Mouse (Mus musculus) thymus, adult 2 months (tissue): ENCODE results near the gene Dgcr2. TPM values are rescaled to one million over a fixed set of nuclear protein-coding genes. Genes with fewer than 3 reads are reported as not detected.
A peak's percentile ranks its signal among the peaks of the same experiment; 100 is the strongest.

ENCODE experiments used
- DNase-seq: peaks from one replicate; pipeline ENCODE4 v3.0.0; 2021
- H3K27ac ChIP-seq: fragments of 200-500 bp; 2 replicates; pipeline ENCODE4 v1.5.1; 2012; ENCODE audit warnings: low read length, control low read depth; ENCODE audit not compliant: control insufficient read depth, insufficient read depth
- H3K27me3 ChIP-seq: fragments of 200-500 bp; 2 replicates; pipeline ENCODE4 v1.6.1; 2012; ENCODE audit warnings: mild to moderate bottlenecking, low read length, moderate library complexity, mixed read lengths; ENCODE audit not compliant: control insufficient read depth, insufficient read depth
- H3K36me3 ChIP-seq: fragments of 200-500 bp; 2 replicates; pipeline ENCODE4 v1.6.1; 2012; ENCODE audit warnings: mild to moderate bottlenecking, low read length, moderate library complexity; ENCODE audit not compliant: control insufficient read depth, insufficient read depth
- H3K4me1 ChIP-seq: fragments of 200-500 bp; replicated peaks from 2 replicates; pipeline ENCODE4 v1.6.1; 2012; ENCODE audit warnings: low read length; ENCODE audit not compliant: control insufficient read depth, insufficient read depth
- H3K4me3 ChIP-seq: fragments of 200-500 bp; 2 replicates; pipeline ENCODE4 v1.5.1; 2012; ENCODE audit warnings: mild to moderate bottlenecking, low read length, control low read depth, moderate library complexity; ENCODE audit not compliant: control insufficient read depth, insufficient read depth
- CTCF ChIP-seq: fragments of 200-500 bp; IDR thresholded peaks from 2 replicates; pipeline ENCODE4 v1.5.1; 2012; ENCODE audit warnings: mild to moderate bottlenecking, control low read depth, low read length, moderate library complexity, borderline replicate concordance; ENCODE audit not compliant: control insufficient read depth, poor library complexity, insufficient read depth; ENCODE audit errors: extremely low read depth
- POLR2A ChIP-seq: fragments of 200-500 bp; IDR thresholded peaks from 2 replicates; pipeline ENCODE4 v1.6.1; 2012; ENCODE audit warnings: mild to moderate bottlenecking, low read length, control low read depth, moderate library complexity; ENCODE audit not compliant: control insufficient read depth, poor library complexity, insufficient read depth; ENCODE audit errors: extremely low read depth
- WGBS: fragments of 180-500 bp; shearing (Covaris S2); methylation state at CpG from one replicate; pipeline ENCODE4 v1.1.7; 2018; 5-methylcytosine and 5-hydroxymethylcytosine counted together
- polyA plus RNA-seq: library from polyadenylated mRNA; depleted of rRNA; stranded (reverse); fragments of >200 nt; gene quantifications from 2 replicates; pipeline ENCODE4 v1.2.3, GENCODE M21; 2012

The Dgcr2 gene
- polyA plus RNA-seq, 1 experiment: 215 TPM

DNA sequence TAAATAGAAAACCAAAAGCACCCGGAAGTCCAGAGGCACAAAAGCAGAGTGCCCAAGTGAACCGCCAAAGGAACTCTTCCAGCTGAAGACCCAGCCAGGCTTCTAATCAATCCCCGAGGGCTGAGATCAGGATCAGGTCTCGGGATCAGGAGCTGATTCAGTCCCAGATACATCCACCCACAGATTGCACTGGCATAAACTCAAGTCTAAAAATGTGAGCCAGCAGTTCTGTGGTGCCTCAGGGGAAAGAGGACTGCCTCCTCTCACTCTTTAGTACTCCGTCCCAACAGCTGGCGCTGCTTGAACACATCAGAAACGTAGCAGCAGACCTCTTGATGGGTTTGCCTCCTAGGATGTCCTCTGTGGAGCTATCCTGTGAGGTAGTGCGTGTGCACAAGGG lies 81.8 kb downstream of the Dgcr2 start:
- no peaks in the 10 kb centered on the region for H3K36me3 ChIP-seq
- H3K4me3 ChIP-seq: no peak overlapping the region
- WGBS: 94% methylated on average over 8 of the region's 8 CpGs
- no peak overlapping the region for H3K27ac ChIP-seq
- TF ChIP-seq POLR2A (no peak), CTCF (no peak)
- no peak for DNase-seq
- H3K27me3 ChIP-seq: no peaks in the 10 kb centered on the region
- H3K4me1 ChIP-seq: peaks cover 11% of the 10 kb centered on the region

DNA sequence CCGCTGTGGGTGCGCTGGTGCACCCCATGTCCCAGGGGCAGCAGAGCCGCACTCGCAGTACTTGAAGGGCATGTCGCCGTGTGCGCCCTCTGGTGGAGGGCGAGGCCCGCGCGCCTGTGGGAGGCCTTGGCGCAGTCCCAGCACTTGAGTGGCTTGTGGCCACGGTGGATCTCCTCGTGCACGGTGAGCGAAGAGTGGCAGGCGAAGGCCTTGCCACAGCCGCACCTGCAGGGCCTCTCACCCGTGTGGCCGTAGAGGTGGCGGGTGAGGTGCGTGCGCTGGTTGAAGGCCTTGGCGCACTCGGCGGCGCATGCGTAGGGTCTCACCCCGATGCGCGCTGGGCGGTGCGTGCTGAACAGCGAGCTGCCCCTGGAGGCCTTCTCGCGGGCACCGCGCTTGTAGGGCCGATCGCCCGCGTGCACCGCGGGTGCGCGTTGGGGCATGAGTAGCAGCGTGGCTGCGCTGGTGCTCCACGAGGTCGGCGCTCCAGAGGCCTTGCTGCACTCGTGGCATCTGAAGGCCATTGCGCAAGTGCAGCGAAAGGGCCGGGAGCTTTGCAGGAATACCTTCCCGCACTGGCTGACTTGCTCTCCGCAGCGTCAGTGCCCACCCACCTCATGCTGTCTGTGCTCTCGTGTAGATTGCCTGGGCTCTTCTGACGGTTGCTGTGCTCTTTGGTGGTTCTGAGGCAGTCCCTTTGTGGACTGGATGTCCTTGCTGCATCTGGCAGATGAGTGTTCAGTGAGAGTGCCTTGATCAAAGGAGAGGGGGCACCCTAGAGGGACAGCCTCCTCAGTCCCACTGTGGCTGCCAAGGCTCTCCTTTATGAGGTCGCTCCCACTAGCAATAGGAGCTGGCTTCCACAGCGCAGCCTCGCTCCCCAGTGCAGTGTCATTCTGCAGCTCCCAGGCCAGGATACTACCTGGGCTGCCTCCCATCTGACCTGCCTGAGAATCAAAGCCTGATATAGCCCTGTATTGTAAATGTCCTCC lies 82.7 kb downstream of the Dgcr2 start:
- no peaks in the 10 kb centered on the region for H3K27me3 ChIP-seq
- DNase-seq: peak; percentile 75
- TF ChIP-seq POLR2A (no peak), CTCF (peak; percentile 99)
- H3K4me1 ChIP-seq: peaks cover 11% of the 10 kb centered on the region
- WGBS: 5% methylated on average over 63 of the region's 63 CpGs
- no peaks in the 10 kb centered on the region for H3K36me3 ChIP-seq
- H3K27ac ChIP-seq: no peak overlapping the region
- peak overlapping the region; percentile 38 for H3K4me3 ChIP-seq

DNA sequence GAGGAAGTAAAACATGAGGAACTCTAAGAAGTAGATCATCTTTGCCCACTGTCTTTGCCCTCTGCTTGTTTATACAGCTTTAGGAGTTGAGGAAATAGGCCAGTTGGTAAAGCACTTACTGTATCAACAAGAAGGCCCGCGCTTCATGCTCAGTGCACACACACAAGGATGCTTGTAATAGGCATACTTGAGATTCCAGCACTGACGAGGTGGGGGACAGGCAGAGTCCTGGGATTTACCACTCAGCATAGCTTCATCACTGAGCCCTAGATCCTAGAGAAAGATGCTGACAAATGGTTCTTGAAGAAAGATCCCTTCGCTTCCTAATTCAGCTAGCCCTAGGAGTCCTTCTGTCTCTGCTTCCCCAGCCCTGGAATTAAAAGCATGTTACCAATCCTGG lies 85.2 kb downstream of the Dgcr2 start:
- no peak for TF ChIP-seq POLR2A
- no peak for TF ChIP-seq CTCF
- DNase-seq: no peak
- Histone ChIP-seq H3K36me3 (no peaks in the 10 kb centered on the region), H3K4me1 (peaks cover 11% of the 10 kb centered on the region), H3K27me3 (no peaks in the 10 kb centered on the region), H3K27ac (no peak overlapping the region), H3K4me3 (no peak overlapping the region)
- 77% methylated on average over 4 of the region's 4 CpGs for WGBS

DNA sequence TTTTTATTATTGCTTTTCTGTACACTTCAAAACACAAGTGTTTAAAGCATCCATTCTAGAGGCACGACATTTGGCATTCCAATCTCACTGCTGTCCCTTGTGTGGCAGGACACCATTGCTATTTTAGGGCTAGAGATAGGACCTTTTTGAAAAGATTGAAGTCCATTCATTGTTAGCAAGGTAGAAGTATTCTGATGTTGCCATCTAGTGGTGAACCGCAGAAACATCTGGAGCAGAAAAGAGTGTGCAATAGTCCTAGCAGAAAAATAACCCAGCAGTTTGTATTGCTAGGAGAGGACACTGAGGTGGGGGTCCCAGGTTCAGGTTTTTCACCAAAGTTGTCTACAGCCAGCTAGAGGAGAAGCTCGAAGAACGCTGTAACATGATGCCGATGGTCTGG lies 86.2 kb downstream of the Dgcr2 start:
- Histone ChIP-seq H3K27me3 (no peaks in the 10 kb centered on the region), H3K36me3 (no peaks in the 10 kb centered on the region), H3K27ac (no peak overlapping the region), H3K4me1 (peaks cover 16% of the 10 kb centered on the region), H3K4me3 (no peak overlapping the region)
- DNase-seq: peak; percentile 26
- TF ChIP-seq CTCF (no peak), POLR2A (no peak)
- 9% methylated on average over 5 of the region's 5 CpGs for WGBS

DNA sequence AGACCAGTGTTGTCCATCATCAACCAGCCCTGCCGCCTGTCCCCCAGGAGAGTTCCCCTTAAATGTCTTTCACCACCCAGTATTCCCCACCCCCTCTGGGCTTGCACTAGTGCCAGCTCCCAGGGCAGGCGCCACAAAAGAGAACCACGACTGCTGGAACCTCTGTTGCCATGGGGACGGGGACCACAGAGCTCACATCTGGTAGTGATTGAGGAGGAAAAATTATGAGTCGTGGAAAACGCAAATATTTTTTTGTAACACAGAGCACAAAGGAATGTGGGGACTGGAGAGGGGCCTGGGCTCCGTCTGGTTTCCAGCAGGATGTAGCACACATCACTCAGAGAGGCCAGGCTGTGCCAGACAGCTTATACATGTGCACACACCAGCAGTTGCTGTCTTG lies 88.7 kb downstream of the Dgcr2 start:
- Histone ChIP-seq H3K36me3 (no peaks in the 10 kb centered on the region), H3K4me1 (peaks cover 16% of the 10 kb centered on the region), H3K27ac (no peak overlapping the region), H3K4me3 (no peak overlapping the region), H3K27me3 (peaks cover 18% of the 10 kb centered on the region; the same call in 1 of the 2 replicates)
- TF ChIP-seq POLR2A (no peak), CTCF (no peak)
- 12% methylated on average over 7 of the region's 7 CpGs for WGBS
- DNase-seq: no peak

DNA sequence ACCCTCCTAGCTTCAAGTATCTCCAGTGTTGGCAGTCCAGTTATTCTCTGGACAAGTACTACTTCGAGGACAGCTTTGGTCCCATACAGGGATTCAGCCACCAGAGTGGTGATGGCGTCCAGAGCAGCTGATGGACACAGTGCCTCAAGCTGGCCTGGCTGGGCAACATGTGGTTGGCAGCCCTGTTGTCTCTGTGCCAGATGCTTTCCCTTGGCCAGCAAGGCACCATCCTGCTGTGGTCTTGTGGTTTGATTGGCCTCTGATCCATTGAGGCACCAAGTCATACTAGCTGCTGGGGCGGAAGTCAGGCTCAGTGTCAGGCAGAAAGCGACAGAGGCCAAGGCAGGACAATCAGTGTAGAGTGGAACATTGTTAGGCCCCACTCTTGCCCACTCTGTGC lies 89.2 kb downstream of the Dgcr2 start:
- TF ChIP-seq CTCF (no peak), POLR2A (no peak)
- Histone ChIP-seq H3K27ac (no peak overlapping the region), H3K36me3 (no peaks in the 10 kb centered on the region), H3K27me3 (peaks cover 22% of the 10 kb centered on the region; the same call in 1 of the 2 replicates), H3K4me3 (no peak overlapping the region), H3K4me1 (peaks cover 21% of the 10 kb centered on the region)
- no peak for DNase-seq
- 83% methylated on average over 4 of the region's 4 CpGs for WGBS
